ENCODE assay signal across 18 mouse cellular contexts in genomic region chr4:148974833-148975232, GRCm38 (mm10).
A peak's percentile ranks its signal among the peaks of the same experiment; 100 is the strongest.
DNase-seq lines count a peak whose midpoint lies in the region; ATAC-seq and TF ChIP-seq lines count a peak whose summit lies in the region.
"Had no signal": no experiment of that assay in that cellular context is flagged by ENCODE, and none has a peak within 500 bp of the region (broad histone marks: within the 10 kb centered on the region; RNA-seq: fewer than 3 reads in every experiment).

No protein-coding gene starts in this region.

- DNase-seq in cerebellum, adult 2 months = peak; percentile 30 to 42
- no peak for DNase-seq in cerebellum, adult 8-10 months
- no peak for DNase-seq in hindbrain, embryonic 11.5 days (ENCODE audit: low spot score)
- peak; percentile 88 for DNase-seq in brain, embryonic 14.5 days (ENCODE audit: low read depth)
- DNase-seq in forebrain, postnatal 0 days = peak; percentile 43
- DNase-seq in spleen, adult 12 weeks (ENCODE audit: low spot score) = no peak
- DNase-seq in spleen, postnatal 14 days (ENCODE audit: low spot score in 2 of 2) = no peak
- DNase-seq: B cell, adult 2 months; heart, postnatal 10 days; kidney, adult 2 months; lung, postnatal 10 days; right cerebral cortex, adult 18-20 months; thymus, postnatal 25 days had no signal

- no peaks in the 10 kb centered on the region for H3K27me3 ChIP-seq in cerebellum, adult 2 months (ENCODE audit: control insufficient read depth, insufficient read depth, low read length)
- H3K27me3 ChIP-seq in hindbrain, embryonic 12.5 days = no peaks in the 10 kb centered on the region; the same call in 1 of the 2 replicates
- H3K27me3 ChIP-seq in hindbrain, embryonic 11.5 days (ENCODE audit: control insufficient read depth, insufficient read depth, low read length) = no peaks in the 10 kb centered on the region; the same call in 1 of the 2 replicates
- no peaks in the 10 kb centered on the region for H3K27me3 ChIP-seq in forebrain, postnatal 0 days (ENCODE audit: insufficient read depth, low read length)
- H3K27me3 ChIP-seq: liver, embryonic 12.5 days had no signal

- H3K36me3 ChIP-seq in hindbrain, embryonic 12.5 days = no peaks in the 10 kb centered on the region
- H3K36me3 ChIP-seq in hindbrain, embryonic 11.5 days (ENCODE audit: control insufficient read depth, insufficient read depth, low read length) = no peaks in the 10 kb centered on the region
- H3K36me3 ChIP-seq in forebrain, postnatal 0 days (ENCODE audit: insufficient read depth) = no peaks in the 10 kb centered on the region
- H3K36me3 ChIP-seq: liver, embryonic 12.5 days had no signal

- H3K4me2 ChIP-seq in hindbrain, embryonic 12.5 days (replicated peaks) = no peak overlapping the region
- no peak overlapping the region for H3K4me2 ChIP-seq in hindbrain, embryonic 11.5 days (replicated peaks; ENCODE audit: low read depth, low read length)
- H3K4me2 ChIP-seq in forebrain, postnatal 0 days (ENCODE audit: low read depth) = no peak overlapping the region
- H3K4me2 ChIP-seq: embryonic facial prominence, embryonic 13.5 days; liver, embryonic 12.5 days had no signal

- ATAC-seq in hindbrain, embryonic 12.5 days (ENCODE audit: low FRiP score) = 0 out of 2 replicates have a peak, but pooled peaks have one; percentile 54
- ATAC-seq in hindbrain, embryonic 11.5 days (ENCODE audit: low FRiP score) = no peak
- ATAC-seq in forebrain, postnatal 0 days = peak; percentile 77
- ATAC-seq: activated CD4-positive, CD25-positive, alpha-beta regulatory T cell, adult 4 months; liver, embryonic 12.5 days had no signal

- no peak for TF ChIP-seq CTCF in cerebellum, adult 2 months (IDR thresholded peaks at IDR 0.05; ENCODE audit: borderline replicate concordance, insufficient read depth, low read depth, low read length)
- TF ChIP-seq CTCF in brain, embryonic 14.5 days (IDR thresholded peaks at IDR 0.05; ENCODE audit: borderline replicate concordance, extremely low read depth, insufficient read depth, insufficient read length) = no peak
- TF ChIP-seq CTCF in forebrain, postnatal 0 days (IDR thresholded peaks at IDR 0.05; ENCODE audit: low read depth) = no peak

- H3K4me1 ChIP-seq in cerebellum, adult 2 months (ENCODE audit: control insufficient read depth, insufficient read depth, low read length) = peaks cover 9% of the 10 kb centered on the region
- H3K4me1 ChIP-seq in hindbrain, embryonic 12.5 days = peaks cover 46% of the 10 kb centered on the region
- peaks cover 10% of the 10 kb centered on the region for H3K4me1 ChIP-seq in hindbrain, embryonic 11.5 days (replicated peaks; ENCODE audit: control insufficient read depth, insufficient read depth, low read length)
- H3K4me1 ChIP-seq in forebrain, postnatal 0 days (ENCODE audit: insufficient read depth) = no peaks in the 10 kb centered on the region

- 34% methylated on average over 7 of the region's 7 CpGs for WGBS in cerebellum, adult 2 months
- 59% methylated on average over 7 of the region's 7 CpGs for WGBS in hindbrain, embryonic 12.5 days
- 81% methylated on average over 7 of the region's 7 CpGs for WGBS in hindbrain, embryonic 11.5 days
- 33% methylated on average over 7 of the region's 7 CpGs for WGBS in forebrain, postnatal 0 days

- no peak for TF ChIP-seq POLR2A in cerebellum, adult 2 months (IDR thresholded peaks at IDR 0.05; ENCODE audit: borderline replicate concordance, insufficient read depth, low read length)
- no peak for TF ChIP-seq POLR2A in brain, embryonic 14.5 days (IDR thresholded peaks at IDR 0.05; ENCODE audit: borderline replicate concordance, extremely low read depth, insufficient read depth, insufficient read length, poor library complexity, severe bottlenecking)

- no peaks in the 10 kb centered on the region for H3K9me3 ChIP-seq in hindbrain, embryonic 12.5 days (replicated peaks)
- H3K9me3 ChIP-seq in hindbrain, embryonic 11.5 days (ENCODE audit: control insufficient read depth, low read length) = no peaks in the 10 kb centered on the region
- H3K9me3 ChIP-seq in forebrain, postnatal 0 days (ENCODE audit: low read length) = no peaks in the 10 kb centered on the region
- H3K9me3 ChIP-seq: embryonic facial prominence, embryonic 13.5 days; G1E; liver, embryonic 12.5 days had no signal

- no peak overlapping the region for H3K9ac ChIP-seq in hindbrain, embryonic 12.5 days
- H3K9ac ChIP-seq in hindbrain, embryonic 11.5 days (ENCODE audit: low read depth, low read length) = no peak overlapping the region
- H3K9ac ChIP-seq in forebrain, postnatal 0 days = no peak overlapping the region
- H3K9ac ChIP-seq: embryonic facial prominence, embryonic 13.5 days; liver, embryonic 12.5 days had no signal

- no peak overlapping the region for H3K4me3 ChIP-seq in cerebellum, adult 2 months (replicated peaks; ENCODE audit: insufficient read depth, low read depth, low read length)
- no peak overlapping the region for H3K4me3 ChIP-seq in hindbrain, embryonic 12.5 days
- no peak overlapping the region for H3K4me3 ChIP-seq in hindbrain, embryonic 11.5 days (ENCODE audit: low read depth, low read length)
- no peak overlapping the region for H3K4me3 ChIP-seq in forebrain, postnatal 0 days (ENCODE audit: low read depth, low read length)
- H3K4me3 ChIP-seq: embryonic facial prominence, embryonic 13.5 days; liver, embryonic 12.5 days had no signal

- H3K27ac ChIP-seq in cerebellum, adult 2 months (ENCODE audit: insufficient read depth, low read length) = no peak overlapping the region
- no peak overlapping the region for H3K27ac ChIP-seq in hindbrain, embryonic 12.5 days
- no peak overlapping the region for H3K27ac ChIP-seq in hindbrain, embryonic 11.5 days (ENCODE audit: low read depth, low read length)
- H3K27ac ChIP-seq in forebrain, postnatal 0 days (ENCODE audit: low read depth, low read length) = no peak overlapping the region
- H3K27ac ChIP-seq: embryonic facial prominence, embryonic 13.5 days; liver, embryonic 12.5 days had no signal

Comparison
In these comparisons a context has a peak if more than half of its experiments do, and no peak if none do; other contexts are left out.
1. DNase-seq: peak in cerebellum, adult 2 months (2 of 2), brain, embryonic 14.5 days (single experiment) and forebrain, postnatal 0 days (single experiment); none in cerebellum, adult 8-10 months (single experiment), hindbrain, embryonic 11.5 days (single experiment), spleen, adult 12 weeks (single experiment) and spleen, postnatal 14 days (0 of 2).